Mouse (Mus musculus) testis, adult 10 weeks (tissue): ENCODE measurements around the gene Nipsnap3b. TPM values are rescaled to one million over a fixed set of nuclear protein-coding genes. Genes with fewer than 3 reads are reported as not detected.

Experiments used
- polyA plus RNA-seq: library from polyadenylated mRNA; stranded (reverse); fragments of 350-450 nt; fragmentation: Illumina TruSeq; extraction: RNeasy Lipid Tissue Mini Kit (QIAGEN cat#74804); gene quantifications from one replicate; pipeline ENCODE4 v1.2.3, GENCODE M21; 2014; ENCODE audit warnings: low read depth, low replicate concordance

Nipsnap3b gene
- 7.1 TPM for polyA plus RNA-seq

DNA sequence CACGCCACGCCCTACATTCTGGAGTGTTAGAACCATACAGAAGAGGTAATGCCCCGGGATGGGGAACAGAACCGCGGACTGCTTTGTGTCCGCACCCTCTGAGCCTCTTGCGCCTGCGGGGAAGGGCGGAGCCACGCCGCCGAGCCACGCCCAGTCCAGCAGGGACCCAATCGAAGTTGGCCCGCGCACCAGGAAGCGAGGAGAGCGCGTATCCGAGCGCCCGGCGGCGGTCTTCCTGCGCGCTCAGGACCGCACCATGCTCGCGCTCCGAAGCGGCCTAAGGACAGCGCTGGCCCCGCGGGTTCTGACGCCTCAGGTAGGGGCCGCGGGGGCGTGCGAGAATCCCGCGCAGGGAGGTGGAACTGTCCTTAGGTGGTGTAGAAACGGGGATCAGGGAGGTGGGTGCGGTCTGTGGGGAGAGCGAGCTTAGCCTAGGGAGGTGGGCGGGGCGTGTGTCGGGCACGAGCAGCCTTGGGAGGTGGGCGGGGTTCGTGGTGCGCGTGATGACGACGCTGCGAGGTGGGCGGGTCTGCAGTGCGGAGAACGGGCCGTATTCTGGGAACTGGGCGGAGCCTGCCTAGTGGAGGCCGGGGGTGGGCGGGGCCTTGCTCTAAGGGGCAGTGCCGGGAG, at the start of gene Nipsnap3b:
Gene Nipsnap3b, plus strand, starts transcription at position 149 of the 630 bp plus-strand sequence.

GRCm38 (mm10) chr4:52964247-52964646, 47.4 kb upstream of the Nipsnap3b start, which contains the start of gene Olfr270:
TSS of gene Olfr270 (plus strand) at chr4:52964547.

GRCm38 (mm10) chr4:52989248-52989647, 22.4 kb upstream of the Nipsnap3b start, which contains the start of gene Nipsnap3a:
TSS of gene Nipsnap3a (plus strand) at chr4:52989272.

Other genes starting within 250 kb of the Nipsnap3b start
- 16.4 TPM for gene Olfr275, start 197.3 kb upstream of the Nipsnap3b start, polyA plus RNA-seq
- gene Olfr273, start 152.6 kb upstream of the Nipsnap3b start, polyA plus RNA-seq = not detected
- not detected for gene Olfr272, start 92.7 kb upstream of the Nipsnap3b start, polyA plus RNA-seq
- gene Olfr270, start 47.3 kb upstream of the Nipsnap3b start, polyA plus RNA-seq = not detected
- 210 TPM for gene Nipsnap3a, start 22.6 kb upstream of the Nipsnap3b start, polyA plus RNA-seq
- 24.4 TPM for gene Abca1, start 148.0 kb downstream of the Nipsnap3b start, polyA plus RNA-seq